8 mouse cellular contexts compared by ENCODE assay signal in the genomic region with DNA sequence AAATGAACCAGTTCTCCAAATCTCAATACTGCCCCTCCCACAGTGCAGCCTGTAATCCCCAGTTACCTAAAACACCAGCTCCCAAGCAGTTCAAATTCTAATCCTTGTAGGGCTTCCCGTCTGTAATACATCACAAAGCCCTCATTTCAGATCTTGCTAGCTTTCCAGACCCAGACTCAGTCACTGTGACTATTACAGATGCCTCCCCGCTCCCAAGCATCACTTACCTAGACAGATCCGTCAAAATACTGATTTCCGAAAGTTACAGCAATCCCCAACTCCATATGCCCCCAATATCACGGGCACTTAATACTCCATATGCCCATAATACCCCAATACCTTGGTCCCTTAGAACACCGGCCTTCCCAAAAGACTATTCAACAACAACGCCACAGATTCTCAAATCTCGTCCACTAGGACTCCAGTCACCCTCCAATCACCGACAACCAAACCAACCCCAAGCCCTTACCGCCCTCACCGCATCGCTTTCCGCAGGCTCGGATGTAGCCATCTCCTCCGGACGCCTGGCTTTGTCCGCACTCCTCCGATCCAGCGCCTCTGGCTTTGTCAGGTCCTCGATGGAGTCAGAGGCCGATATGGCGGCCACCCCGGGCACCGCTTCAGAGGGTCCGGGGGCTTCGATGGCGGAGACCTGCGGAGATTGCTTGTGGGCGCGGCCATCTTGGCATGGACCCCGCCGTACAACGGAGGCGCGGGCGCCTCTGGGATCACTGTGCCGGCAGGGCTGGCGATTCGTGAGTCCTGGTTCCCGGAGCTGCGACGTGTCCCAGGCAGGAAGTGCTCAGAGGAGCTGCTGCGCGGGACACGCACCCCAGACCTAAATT. TPM values are rescaled to one million over a fixed set of nuclear protein-coding genes. Genes with fewer than 3 reads are reported as not detected.
DNase-seq lines count a peak whose midpoint lies in the region; ATAC-seq and TF ChIP-seq lines count a peak whose summit lies in the region.

No protein-coding gene starts in this region.

- H3K9ac ChIP-seq in forebrain, embryonic 11.5 days (ENCODE audit: low read length) = peak overlapping the region; percentile 91
- H3K9ac ChIP-seq in heart, embryonic 14.5 days (ENCODE audit: low read length) = peak overlapping the region; percentile 78
- peak overlapping the region; percentile 50 for H3K9ac ChIP-seq in liver, adult 2 months (ENCODE audit: low read depth, low read length)
- peak overlapping the region; percentile 81 for H3K9ac ChIP-seq in neural tube, embryonic 11.5 days (ENCODE audit: low read length)

- TF ChIP-seq POLR2A in liver, adult 2 months (IDR thresholded peaks at IDR 0.05; ENCODE audit: extremely low read depth, insufficient read depth, low read length) = no peak

- H3K4me3 ChIP-seq in forebrain, embryonic 11.5 days (ENCODE audit: low read depth, low read length) = peak overlapping the region; percentile 65
- H3K4me3 ChIP-seq in heart, embryonic 14.5 days (ENCODE audit: control insufficient read depth in 1 of 2, insufficient read depth in 1 of 2, low read depth in 1 of 2, low read length in 2 of 2) = peak overlapping the region; percentile 62 to 76
- H3K4me3 ChIP-seq in liver, adult 2 months (ENCODE audit: insufficient read depth, low read depth, low read length) = peak overlapping the region; percentile 72
- H3K4me3 ChIP-seq in neural tube, embryonic 11.5 days (ENCODE audit: low read depth, low read length) = peak overlapping the region; percentile 64

- no peaks in the 10 kb centered on the region for H3K4me1 ChIP-seq in forebrain, embryonic 11.5 days (replicated peaks; ENCODE audit: control insufficient read depth, insufficient read depth, low read length)
- H3K4me1 ChIP-seq in heart, embryonic 14.5 days (ENCODE audit: control insufficient read depth in 2 of 2, insufficient read depth in 2 of 2, low read length in 2 of 2) = 0 out of 4 replicates have a peak, but pooled peaks cover 0 to 3% of the 10 kb centered on the region in 2 experiments
- peaks cover 4% of the 10 kb centered on the region; the same call in 1 of the 2 replicates for H3K4me1 ChIP-seq in liver, adult 2 months (ENCODE audit: control insufficient read depth, insufficient read depth, low read length)
- no peaks in the 10 kb centered on the region for H3K4me1 ChIP-seq in neural tube, embryonic 11.5 days (ENCODE audit: control insufficient read depth, insufficient read depth, low read length)

- peak; percentile 97 for ATAC-seq in forebrain, embryonic 11.5 days (replicated peaks; ENCODE audit: low FRiP score)
- ATAC-seq in heart, embryonic 14.5 days (ENCODE audit: insufficient number of reproducible peaks, insufficient read depth, low FRiP score, low read depth) = peak; percentile 98
- peak; percentile 95 for ATAC-seq in neural tube, embryonic 11.5 days (ENCODE audit: insufficient read depth, low FRiP score, low TSS enrichment)

- peaks cover 8% of the 10 kb centered on the region; the same call in 1 of the 2 replicates for H3K36me3 ChIP-seq in forebrain, embryonic 11.5 days (ENCODE audit: control insufficient read depth, insufficient read depth, low read length)
- H3K36me3 ChIP-seq in heart, embryonic 14.5 days (ENCODE audit: control insufficient read depth, insufficient read depth, low read length) = peaks cover 10% of the 10 kb centered on the region
- H3K36me3 ChIP-seq in liver, adult 2 months (ENCODE audit: control insufficient read depth, insufficient read depth, low read length) = no peaks in the 10 kb centered on the region
- H3K36me3 ChIP-seq in neural tube, embryonic 11.5 days (ENCODE audit: control insufficient read depth, insufficient read depth, low read length) = peaks cover 11% of the 10 kb centered on the region

- no peak for TF ChIP-seq CTCF in liver, adult 2 months (IDR thresholded peaks at IDR 0.05; ENCODE audit: low read depth, low read length)

- no peaks in the 10 kb centered on the region for H3K79me2 ChIP-seq in liver, adult 2 months (ENCODE audit: control insufficient read depth, insufficient read depth, low read length)

- H3K27ac ChIP-seq in forebrain, embryonic 11.5 days (ENCODE audit: low read depth, low read length) = peak overlapping the region; percentile 79
- H3K27ac ChIP-seq in heart, embryonic 14.5 days (replicated peaks in 1 of 2; ENCODE audit: control insufficient read depth in 1 of 2, insufficient read depth in 1 of 2, low read depth in 2 of 2, low read length in 2 of 2) = peak overlapping the region; percentile 71 to 83
- no peak overlapping the region for H3K27ac ChIP-seq in liver, adult 2 months (replicated peaks; ENCODE audit: insufficient read depth, low read depth, low read length)
- H3K27ac ChIP-seq in neural tube, embryonic 11.5 days (ENCODE audit: low read depth, low read length) = peak overlapping the region; percentile 83

- no peaks in the 10 kb centered on the region for H3K9me3 ChIP-seq in forebrain, embryonic 11.5 days (ENCODE audit: control insufficient read depth, low read length)
- H3K9me3 ChIP-seq in heart, embryonic 14.5 days (ENCODE audit: control insufficient read depth, low read length) = no peaks in the 10 kb centered on the region
- no peaks in the 10 kb centered on the region for H3K9me3 ChIP-seq in neural tube, embryonic 11.5 days (ENCODE audit: control insufficient read depth, low read length)

- H3K27me3 ChIP-seq in forebrain, embryonic 11.5 days (ENCODE audit: control insufficient read depth, insufficient read depth, low read length) = no peaks in the 10 kb centered on the region
- no peaks in the 10 kb centered on the region for H3K27me3 ChIP-seq in heart, embryonic 14.5 days (ENCODE audit: control insufficient read depth, insufficient read depth, low read length)
- H3K27me3 ChIP-seq in liver, adult 2 months (ENCODE audit: control insufficient read depth, insufficient read depth, low read length) = no peaks in the 10 kb centered on the region; the same call in 1 of the 2 replicates
- no peaks in the 10 kb centered on the region for H3K27me3 ChIP-seq in neural tube, embryonic 11.5 days (ENCODE audit: control insufficient read depth, insufficient read depth, low read length)

- peak; percentile 1 for DNase-seq in thymus, postnatal 25 days
- no peak for DNase-seq in thymus, postnatal 10 days (ENCODE audit: low spot score in 2 of 2)
- peak; percentile 93 for DNase-seq in forebrain, embryonic 11.5 days (ENCODE audit: low spot score)
- peak; percentile 94 for DNase-seq in kidney, postnatal 10 days
- DNase-seq in liver, adult 2 months (ENCODE audit: extremely low read depth, low read depth, low spot score) = peak; percentile 23
- DNase-seq in neural tube, embryonic 11.5 days (ENCODE audit: low spot score) = peak; percentile 91
- DNase-seq in telencephalon, adult 2 months (ENCODE audit: low read depth, low spot score) = peak; percentile 89

- peak overlapping the region; percentile 64 for H3K4me2 ChIP-seq in forebrain, embryonic 11.5 days (ENCODE audit: low read depth, low read length, severe bottlenecking)
- peak overlapping the region; percentile 81 for H3K4me2 ChIP-seq in heart, embryonic 14.5 days (ENCODE audit: low read length)
- H3K4me2 ChIP-seq in neural tube, embryonic 11.5 days (ENCODE audit: low read depth) = peak overlapping the region; percentile 61

- under 1% methylated on average over 45 of the region's 45 CpGs for WGBS in forebrain, embryonic 11.5 days
- WGBS in heart, embryonic 14.5 days = under 1% methylated on average over 45 of the region's 45 CpGs
- WGBS in liver, adult 2 months = 3% methylated on average over 45 of the region's 45 CpGs
- WGBS in neural tube, embryonic 11.5 days = 1% methylated on average over 45 of the region's 45 CpGs

RNA-seq across cellular contexts. Expression of a gene that starts 22.8 kb away (rescaled TPM):
- polyA plus RNA-seq in forebrain, embryonic 11.5 days (2014; fragmentation: Nextera tagmentation; extraction: Ambion mirVana) = 26.3 and 28.7 TPM in 2 replicates
- polyA plus RNA-seq in heart, embryonic 14.5 days (2014; fragmentation: Nextera tagmentation; extraction: Ambion mirVana) = 7.3 and 8.7 TPM in 2 replicates
- 0.27 and 0.37 TPM in 2 replicates for total RNA-seq in liver, adult 2 months (2014; rRNA removed)
- polyA plus RNA-seq in liver, adult 2 months (2012; rRNA removed) = 0.05 and 0.06 TPM in 2 replicates
- polyA plus RNA-seq in neural tube, embryonic 11.5 days (2014; fragmentation: Nextera tagmentation; extraction: Ambion mirVana) = 28.6 and 29.4 TPM in 2 replicates

RNA-seq across cellular contexts. Expression of a gene that starts 54.3 kb away (rescaled TPM):
- polyA plus RNA-seq in forebrain, embryonic 11.5 days (2014; fragmentation: Nextera tagmentation; extraction: Ambion mirVana) = 7.9 and 8.9 TPM in 2 replicates
- 20.7 and 23.0 TPM in 2 replicates for polyA plus RNA-seq in heart, embryonic 14.5 days (2014; fragmentation: Nextera tagmentation; extraction: Ambion mirVana)
- 9.7 and 10.2 TPM in 2 replicates for total RNA-seq in liver, adult 2 months (2014; rRNA removed)
- polyA plus RNA-seq in liver, adult 2 months (2012; rRNA removed) = 9.3 and 12.8 TPM in 2 replicates
- polyA plus RNA-seq in neural tube, embryonic 11.5 days (2014; fragmentation: Nextera tagmentation; extraction: Ambion mirVana) = 13.0 and 17.2 TPM in 2 replicates

RNA-seq across cellular contexts. Expression of a gene that starts 57.4 kb away (rescaled TPM):
- polyA plus RNA-seq in forebrain, embryonic 11.5 days (2014; fragmentation: Nextera tagmentation; extraction: Ambion mirVana) = not detected in 2 replicates
- not detected in 2 replicates for polyA plus RNA-seq in heart, embryonic 14.5 days (2014; fragmentation: Nextera tagmentation; extraction: Ambion mirVana)
- total RNA-seq in liver, adult 2 months (2014; rRNA removed) = 5.9 and 7.9 TPM in 2 replicates
- 0.20 and 0.40 TPM in 2 replicates for polyA plus RNA-seq in liver, adult 2 months (2012; rRNA removed)
- not detected in 2 replicates for polyA plus RNA-seq in neural tube, embryonic 11.5 days (2014; fragmentation: Nextera tagmentation; extraction: Ambion mirVana)

Comparison
In these comparisons a context has a peak if more than half of its experiments do, and no peak if none do; other contexts are left out.
1. DNase-seq: peak in thymus, postnatal 25 days (single experiment), forebrain, embryonic 11.5 days (single experiment), kidney, postnatal 10 days (single experiment), liver, adult 2 months (single experiment), neural tube, embryonic 11.5 days (single experiment) and telencephalon, adult 2 months (single experiment); none in thymus, postnatal 10 days (0 of 2).
2. Peak in every context shown above with its lines, with median percentiles within 50 percentile points of each other: ATAC-seq, H3K4me2 ChIP-seq, H3K4me3 ChIP-seq and H3K9ac ChIP-seq.